Mouse (Mus musculus): ENCODE results near the gene Gsdma.
"Not testable (repeated sequence)": the region's sequence is repeated elsewhere in the genome, so short reads cannot be mapped to it uniquely, and the experiment has no call there.

The Gsdma gene

GRCm38 (mm10) chr11:98664091-98664490, at the start of gene Gsdma:
Gsdma (plus strand) TSS chr11:98664351.
- DNase-seq (ENCODE audit: low read depth, low spot score) = no peak

GRCm38 (mm10) chr11:98620791-98621190, 43.4 kb upstream of the Gsdma start:
- DNase-seq (ENCODE audit: low read depth, low spot score) = no peak

- DNase-seq (ENCODE audit: low read depth, low spot score) = not testable (repeated sequence)
Observed at GRCm38 (mm10) chr11:98623981-98624380, 40.2 kb upstream of the Gsdma start.

- not testable (repeated sequence) for DNase-seq (ENCODE audit: low read depth, low spot score)
Observed at GRCm38 (mm10) chr11:98624381-98624780, 39.8 kb upstream of the Gsdma start.

GRCm38 (mm10) chr11:98625611-98626410, 38.3 kb upstream of the Gsdma start, which contains the start of the genes Gm12355 and Gsdma3:
Gm12355 (minus strand) TSS chr11:98625661.
Gsdma3 (plus strand) TSS chr11:98626360.
- DNase-seq (ENCODE audit: low read depth, low spot score) = no peak

- peak; percentile 6 for DNase-seq (ENCODE audit: low read depth, low spot score)
Observed at GRCm38 (mm10) chr11:98628706-98629105, 35.4 kb upstream of the Gsdma start.

GRCm38 (mm10) chr11:98630646-98631045, 33.5 kb upstream of the Gsdma start:
- DNase-seq (ENCODE audit: low read depth, low spot score) = peak; percentile 3

GRCm38 (mm10) chr11:98635312-98635970, 28.7 kb upstream of the Gsdma start:
- peak; percentile 9 for DNase-seq (ENCODE audit: low read depth, low spot score)

GRCm38 (mm10) chr11:98637501-98637900, 26.6 kb upstream of the Gsdma start:
- DNase-seq (ENCODE audit: low read depth, low spot score) = no peak

- no peak for DNase-seq (ENCODE audit: low read depth, low spot score)
Observed at GRCm38 (mm10) chr11:98640091-98640490, 24.1 kb upstream of the Gsdma start.

GRCm38 (mm10) chr11:98644757-98645156, 19.4 kb upstream of the Gsdma start:
- no peak for DNase-seq (ENCODE audit: low read depth, low spot score)

- no peak for DNase-seq (ENCODE audit: low read depth, low spot score)
Observed at GRCm38 (mm10) chr11:98645946-98646345, 18.2 kb upstream of the Gsdma start.

- no peak for DNase-seq (ENCODE audit: low read depth, low spot score)
Observed at GRCm38 (mm10) chr11:98646459-98646858, 17.7 kb upstream of the Gsdma start, which contains the start of gene Gsdma2. Gsdma2 (plus strand) TSS chr11:98646759.

GRCm38 (mm10) chr11:98655076-98655475, 9.1 kb upstream of the Gsdma start:
- DNase-seq (ENCODE audit: low read depth, low spot score) = peak; percentile 48

GRCm38 (mm10) chr11:98660517-98660916, 3.6 kb upstream of the Gsdma start:
- peak; percentile 85 for DNase-seq (ENCODE audit: low read depth, low spot score)

GRCm38 (mm10) chr11:98668984-98669383, 4.8 kb downstream of the Gsdma start:
- no peak for DNase-seq (ENCODE audit: low read depth, low spot score)

GRCm38 (mm10) chr11:98671284-98671815, 7.2 kb downstream of the Gsdma start:
- DNase-seq (ENCODE audit: low read depth, low spot score) = no peak

GRCm38 (mm10) chr11:98671857-98672256, 7.7 kb downstream of the Gsdma start:
- DNase-seq (ENCODE audit: low read depth, low spot score) = peak; percentile 61

GRCm38 (mm10) chr11:98672482-98672881, 8.3 kb downstream of the Gsdma start:
- no peak for DNase-seq (ENCODE audit: low read depth, low spot score)

GRCm38 (mm10) chr11:98673136-98673535, 9.0 kb downstream of the Gsdma start:
- peak; percentile 71 for DNase-seq (ENCODE audit: low read depth, low spot score)

- no peak for DNase-seq (ENCODE audit: low read depth, low spot score)
Observed at GRCm38 (mm10) chr11:98675829-98676363, 11.7 kb downstream of the Gsdma start.

- DNase-seq (ENCODE audit: low read depth, low spot score) = no peak
Observed at GRCm38 (mm10) chr11:98680023-98680422, 15.9 kb downstream of the Gsdma start.
